Mouse (Mus musculus) frontal cortex, postnatal 25 days (tissue): ENCODE measurements at regions not wholly inside any gene's neighbourhood (a gene's known extent, or its start where the extent isn't known, plus 50 kb on each side); places are given as distances from the start of the nearest gene placed in this dataset.

ENCODE experiments used
- DNase-seq, 2 experiments: peaks; one replicate each; pipeline ENCODE4 v3.0.0; 2022; ENCODE audit warnings: low spot score in 2 of 2

GRCm38 (mm10) chr3:68758609-68759008 is 68.2 kb downstream of the Il12a start:
- no peak for DNase-seq

GRCm38 (mm10) chr3:68759375-68759774 is 68.9 kb downstream of the Il12a start:
- no peak for DNase-seq

DNA sequence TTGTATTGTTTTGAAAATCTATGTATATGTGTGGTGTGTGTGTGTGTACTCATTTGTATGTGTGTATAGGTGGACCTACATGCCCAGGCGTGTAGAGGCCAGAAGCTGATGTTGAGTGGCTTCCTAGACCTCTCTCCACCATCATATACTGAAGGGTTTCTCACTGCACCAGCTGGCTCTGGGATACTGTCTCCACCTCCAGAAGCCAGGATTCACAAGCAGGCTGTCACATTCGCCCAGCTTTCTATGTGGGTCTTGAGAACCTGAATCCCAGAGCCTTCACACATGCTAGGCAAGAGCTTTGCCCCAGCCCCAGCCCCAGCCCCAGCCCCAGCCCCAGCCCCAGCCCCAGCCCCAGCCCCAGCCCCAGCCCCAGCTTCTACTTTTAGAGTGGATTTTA is 70.4 kb downstream of the Il12a start:
- DNase-seq, result no peak

DNA sequence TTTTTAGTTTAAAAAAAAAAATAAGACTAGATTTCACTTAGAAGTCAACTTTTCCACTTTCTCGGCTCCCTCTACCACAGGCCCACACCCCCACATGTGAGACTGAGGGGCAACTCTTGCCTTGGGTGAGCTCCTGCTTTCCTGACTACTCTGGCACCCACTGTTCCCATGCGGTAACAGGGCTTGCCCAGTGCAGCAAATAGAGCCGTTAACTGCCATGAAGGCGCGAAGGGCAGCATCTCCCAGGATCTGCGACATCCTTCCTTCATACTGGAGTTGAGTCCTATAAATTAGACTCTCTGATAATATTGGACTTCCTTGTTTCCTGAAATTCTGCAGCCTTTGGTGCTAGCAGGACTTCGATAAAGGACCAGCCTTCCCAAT is 70.8 kb downstream of the Il12a start:
- no peak for DNase-seq

- DNase-seq, result no peak
Measured at GRCm38 (mm10) chr3:68761626-68762331, 71.3 kb downstream of the Il12a start.

DNA sequence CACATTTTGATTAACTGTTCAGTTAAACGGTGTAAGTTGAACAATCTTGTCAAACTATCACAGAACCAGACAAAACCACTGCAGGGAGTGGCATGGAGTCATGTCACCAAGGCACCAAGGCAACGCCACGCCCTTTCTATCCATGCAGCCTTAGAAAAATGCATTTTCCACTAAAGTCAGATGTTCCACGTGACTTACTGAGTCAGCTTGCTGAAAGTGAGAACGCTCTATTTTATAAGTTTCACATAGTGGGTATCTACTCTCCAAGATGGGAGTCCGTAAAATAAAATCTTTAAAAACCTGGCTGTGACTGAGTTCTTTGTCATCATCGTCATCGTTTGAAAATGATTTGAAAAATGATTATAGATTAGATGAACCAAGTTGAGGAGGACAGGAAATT is 72.5 kb downstream of the Il12a start:
- no peak for DNase-seq

GRCm38 (mm10) chr3:68764336-68764735 is 73.9 kb downstream of the Il12a start:
- DNase-seq, result peak in 1 of 2 experiments; percentile 0

- DNase-seq, result peak in 1 of 2 experiments; percentile 3
Measured at GRCm38 (mm10) chr3:68764917-68765598, 74.6 kb downstream of the Il12a start.

GRCm38 (mm10) chr3:68771579-68771978 is 81.1 kb downstream of the Il12a start:
- no peak for DNase-seq

DNA sequence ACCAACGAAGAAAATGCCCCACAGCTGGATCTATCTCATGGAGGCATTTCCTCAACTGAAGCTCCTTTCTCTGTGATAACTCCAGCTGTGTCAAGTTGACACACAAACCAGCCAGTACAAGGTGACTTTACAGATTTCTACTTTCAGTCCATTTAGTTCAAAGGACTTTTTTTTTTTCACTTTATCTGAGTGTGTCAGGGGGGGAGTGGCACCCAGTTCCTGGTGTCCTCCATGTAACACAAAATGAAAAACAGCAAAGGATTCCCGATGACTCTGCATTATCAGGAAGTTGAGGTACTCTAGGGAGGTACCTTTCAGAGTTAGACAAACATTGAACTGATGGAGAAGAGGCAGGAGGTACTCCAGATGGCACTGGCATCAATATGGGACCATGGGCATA is 87.4 kb downstream of the Il12a start:
- no peak for DNase-seq

- DNase-seq, result no peak
Measured at GRCm38 (mm10) chr3:68778354-68779040, 88.1 kb downstream of the Il12a start.

DNA sequence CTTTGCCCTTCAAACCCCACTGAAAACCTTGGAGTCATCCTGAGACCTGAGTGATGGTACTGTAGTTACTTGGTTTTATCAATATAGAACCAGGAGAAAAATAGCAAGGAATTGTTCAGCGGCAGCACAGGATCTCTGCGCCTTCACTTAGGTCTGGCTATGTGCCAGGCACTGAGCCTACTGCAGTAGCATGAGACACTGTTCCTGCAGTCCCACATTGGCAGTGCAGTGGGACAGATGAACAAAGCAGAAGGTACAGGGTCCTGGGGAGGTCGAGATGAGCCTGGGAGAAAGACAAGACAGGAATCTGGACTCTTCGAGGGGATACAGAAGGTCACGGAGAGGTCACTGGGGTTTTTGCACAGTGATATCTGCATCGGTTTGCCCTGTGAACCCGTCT is 88.5 kb upstream of the 1110032F04Rik start:
- DNase-seq, result no peak

GRCm38 (mm10) chr3:68781466-68781865 is 87.9 kb upstream of the 1110032F04Rik start:
- no peak for DNase-seq

GRCm38 (mm10) chr3:68782363-68782762 is 87.0 kb upstream of the 1110032F04Rik start:
- DNase-seq, result no peak

- no peak for DNase-seq
Measured at GRCm38 (mm10) chr3:68783666-68784416, 85.5 kb upstream of the 1110032F04Rik start.

- no peak for DNase-seq
Measured at GRCm38 (mm10) chr3:68786771-68787170, 82.6 kb upstream of the 1110032F04Rik start.

DNA sequence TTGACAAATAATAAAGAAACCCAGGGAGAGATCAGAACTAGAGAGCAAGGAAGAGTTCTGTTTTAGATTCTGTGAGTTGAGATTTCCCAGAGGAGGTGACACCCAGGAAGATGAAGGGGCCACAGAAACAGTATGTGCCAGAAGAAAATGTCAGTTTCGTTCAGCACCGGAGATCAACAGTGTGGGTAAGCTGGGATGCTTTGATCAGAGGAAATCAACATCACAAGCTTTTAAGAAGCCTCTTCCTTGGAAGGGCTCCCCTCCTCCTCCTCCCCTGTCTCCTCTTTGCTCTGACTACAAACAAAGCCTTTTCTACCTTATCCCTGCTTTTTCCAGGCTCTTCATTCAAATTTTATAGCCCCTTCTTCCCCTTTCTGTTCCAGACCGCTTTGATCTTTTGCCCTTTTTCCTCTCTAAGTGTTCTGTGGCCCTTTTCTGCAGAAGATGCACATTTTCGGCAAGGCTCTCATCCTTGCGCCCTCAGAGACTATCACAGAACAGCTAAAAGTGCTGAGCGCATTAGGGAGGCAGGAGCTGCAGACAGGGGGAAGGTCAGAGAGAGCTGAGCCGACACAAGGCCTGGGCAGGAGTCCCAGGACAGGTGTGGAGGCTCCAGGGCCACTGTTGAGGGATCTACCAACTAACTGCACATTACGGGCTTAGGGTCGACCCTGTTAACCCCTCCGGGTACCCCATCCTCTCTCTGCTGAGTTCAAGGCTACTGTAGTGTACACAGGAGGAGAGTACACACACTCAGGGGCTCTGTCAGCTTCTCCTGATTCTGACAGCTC is 81.8 kb upstream of the 1110032F04Rik start:
- no peak for DNase-seq

DNA sequence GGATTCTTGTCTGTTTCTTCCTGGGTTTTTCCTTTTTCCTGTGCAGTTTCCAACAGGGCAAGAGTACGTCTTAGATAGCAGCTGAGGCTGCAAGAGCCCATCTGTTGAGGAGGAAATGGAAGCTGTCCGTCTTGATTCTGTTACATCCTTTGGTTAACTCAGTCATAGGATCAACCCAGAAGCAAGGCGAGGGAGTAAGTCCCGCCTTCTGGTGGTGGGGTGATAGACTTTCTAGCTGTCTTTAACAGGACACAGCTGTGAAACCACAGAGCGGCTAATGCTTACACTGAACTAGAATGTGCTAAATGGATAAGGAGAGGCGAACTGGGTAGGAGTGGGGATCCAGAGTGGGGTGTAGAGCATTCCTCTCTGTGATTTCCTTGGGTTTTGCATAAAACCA is 79.9 kb upstream of the 1110032F04Rik start:
- no peak for DNase-seq

- no peak for DNase-seq
Measured at GRCm38 (mm10) chr3:68790466-68790865, 78.9 kb upstream of the 1110032F04Rik start.

DNA sequence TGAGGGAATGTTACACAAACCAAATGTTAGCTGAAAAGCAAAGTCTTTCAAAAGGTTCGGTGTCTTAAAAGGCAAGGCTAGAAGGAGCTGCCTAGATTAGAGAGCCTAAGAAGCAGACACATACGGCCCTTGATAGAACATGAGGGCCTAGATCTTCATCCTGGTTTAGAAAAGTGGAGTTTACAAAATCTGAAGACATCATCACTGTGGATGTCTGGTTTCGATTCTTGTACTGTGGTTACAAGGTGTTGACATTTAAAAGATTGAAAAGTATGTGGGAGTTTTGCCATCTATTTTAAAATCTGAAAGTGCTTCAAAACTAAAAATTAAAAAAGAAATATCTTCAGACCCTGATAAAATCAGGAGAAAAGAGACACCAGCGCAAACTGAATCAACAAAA is 76.5 kb upstream of the 1110032F04Rik start:
- DNase-seq, result no peak

DNA sequence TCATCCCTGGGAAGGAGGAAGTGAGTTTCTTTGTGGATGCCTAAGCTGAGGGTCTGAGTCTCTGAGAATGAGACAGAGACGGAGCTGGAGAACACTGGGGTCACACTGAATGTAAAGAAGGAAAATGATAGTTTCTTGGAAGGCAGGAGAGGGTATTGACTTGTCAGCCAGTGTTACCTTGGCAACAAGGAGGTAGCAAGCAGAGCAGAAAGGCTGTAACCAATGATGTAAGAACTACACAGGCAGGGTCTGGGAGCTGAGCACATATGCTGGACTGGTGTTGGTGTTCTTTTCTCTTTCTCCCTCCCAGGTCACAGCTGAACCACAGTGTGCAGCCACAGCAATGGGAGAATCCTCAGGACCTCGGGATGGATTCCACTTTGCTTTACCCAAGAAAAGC is 75.5 kb upstream of the 1110032F04Rik start:
- DNase-seq, result no peak
